Mouse (Mus musculus): ENCODE data around the gene Ism2. TPM values are rescaled to one million over a fixed set of nuclear protein-coding genes. Genes with fewer than 3 reads are reported as not detected.
"Not testable (repeated sequence)": the region's sequence is repeated elsewhere in the genome, so short reads cannot be mapped to it uniquely, and the experiment has no call there.

Gene Ism2
- polyA plus RNA-seq, 1 experiment = 0.32 TPM

DNA sequence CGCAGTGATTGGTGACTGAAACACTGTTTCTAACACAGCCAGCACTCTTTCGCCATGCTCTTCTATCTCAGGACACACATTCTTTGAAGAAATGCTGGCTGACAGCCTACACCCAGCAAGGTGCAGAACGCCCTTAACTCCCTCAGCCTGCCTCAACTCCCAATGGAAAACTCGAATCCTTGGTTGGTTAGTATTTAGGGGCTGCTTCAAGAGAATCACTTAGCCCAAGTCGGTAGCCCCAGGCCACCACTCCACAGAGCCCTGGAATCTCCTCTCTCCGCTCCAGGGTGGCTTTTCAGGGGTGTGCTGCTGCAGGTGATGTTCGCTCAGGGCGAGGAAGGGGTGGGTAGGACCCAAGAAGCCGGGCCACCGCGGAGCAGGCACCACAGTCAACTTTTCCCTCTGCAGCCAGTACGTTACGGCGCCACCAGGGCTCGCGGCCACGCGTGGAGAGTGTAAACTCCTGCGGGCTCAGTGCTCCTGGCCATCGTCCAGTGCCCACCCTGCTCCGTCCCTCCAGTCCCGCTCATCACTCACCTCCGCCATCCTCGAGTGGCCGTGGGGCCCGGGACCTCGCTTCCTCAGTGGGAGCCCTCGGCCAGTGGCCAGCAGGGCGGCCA is 358 bp downstream of the Ism2 start:
- WGBS = 12% methylated on average over 29 of the region's 29 CpGs
- no peak for DNase-seq (ENCODE audit: low read depth, low spot score)

- no peak for DNase-seq (ENCODE audit: low read depth, low spot score)
- 75% methylated on average over 6 of the region's 6 CpGs for WGBS
Observed at GRCm38 (mm10) chr12:87293934-87294333, 5.6 kb downstream of the Ism2 start.

DNA sequence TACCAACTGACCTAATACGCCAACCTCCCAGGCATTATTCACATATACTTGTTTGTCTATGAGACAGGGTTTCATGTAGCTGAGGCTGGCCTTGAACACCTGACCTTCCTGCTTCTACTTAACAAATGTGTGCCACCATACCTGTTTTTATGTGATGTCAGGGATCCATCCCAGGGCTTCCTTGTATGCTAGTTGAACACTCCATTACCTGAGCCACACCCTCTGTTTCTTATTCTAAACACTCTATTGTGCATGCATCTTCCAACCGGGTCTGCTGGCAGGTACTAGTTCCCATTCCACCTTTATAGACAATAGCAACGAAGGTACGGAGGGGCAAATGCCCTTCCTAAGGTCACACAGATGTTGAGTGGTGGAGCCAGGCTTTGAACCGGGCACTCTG is 10.4 kb downstream of the Ism2 start:
- WGBS = 89% methylated on average over 5 of the region's 5 CpGs
- DNase-seq (ENCODE audit: low read depth, low spot score) = no peak

DNA sequence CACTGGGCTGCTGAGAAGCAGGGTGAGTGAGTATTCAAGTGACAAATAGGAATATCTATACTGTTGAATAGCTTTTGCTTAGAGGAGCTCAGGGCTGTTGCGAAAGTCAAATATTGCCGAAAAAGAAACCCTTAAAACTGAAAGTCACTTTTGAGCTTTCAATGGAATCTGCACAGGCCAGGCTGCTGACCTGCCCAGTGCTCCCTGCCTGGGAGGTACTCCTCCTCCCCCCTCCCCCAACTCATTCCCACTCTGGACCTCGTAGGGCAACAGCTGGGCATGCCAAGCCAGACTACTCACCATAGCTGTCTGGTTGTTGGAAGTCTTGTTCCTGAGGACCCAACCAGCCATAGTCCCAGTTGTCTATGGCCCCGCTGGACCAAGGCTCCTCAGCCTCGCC is 14.8 kb downstream of the Ism2 start:
- WGBS = 68% methylated on average over 5 of the region's 5 CpGs
- no peak for DNase-seq (ENCODE audit: low read depth, low spot score)

GRCm38 (mm10) chr12:87284268-87284667 is 15.2 kb downstream of the Ism2 start:
- 61% methylated on average over 4 of the region's 4 CpGs for WGBS

GRCm38 (mm10) chr12:87283706-87284105 is 15.8 kb downstream of the Ism2 start:
- WGBS = 88% methylated on average over 7 of the region's 7 CpGs
- no peak for DNase-seq (ENCODE audit: low read depth, low spot score)

More at GRCm38 (mm10) chr12:87284268-87284667, 15.2 kb downstream of the Ism2 start:
- DNase-seq (ENCODE audit: low read depth, low spot score) = no peak

- DNase-seq (ENCODE audit: low read depth, low spot score) = no peak
- 92% methylated on average over 4 of the region's 4 CpGs for WGBS
Observed at GRCm38 (mm10) chr12:87282743-87283142, 16.8 kb downstream of the Ism2 start.

GRCm38 (mm10) chr12:87281766-87282165 is 17.7 kb downstream of the Ism2 start:
- WGBS = 54% methylated on average over 1 of the region's 1 CpGs

GRCm38 (mm10) chr12:87279879-87280278 is 19.6 kb downstream of the Ism2 start:
- WGBS = 63% methylated on average over 14 of the region's 14 CpGs
- no peak for DNase-seq (ENCODE audit: low read depth, low spot score)

More at GRCm38 (mm10) chr12:87281766-87282165, 17.7 kb downstream of the Ism2 start:
- no peak for DNase-seq (ENCODE audit: low read depth, low spot score)

DNA sequence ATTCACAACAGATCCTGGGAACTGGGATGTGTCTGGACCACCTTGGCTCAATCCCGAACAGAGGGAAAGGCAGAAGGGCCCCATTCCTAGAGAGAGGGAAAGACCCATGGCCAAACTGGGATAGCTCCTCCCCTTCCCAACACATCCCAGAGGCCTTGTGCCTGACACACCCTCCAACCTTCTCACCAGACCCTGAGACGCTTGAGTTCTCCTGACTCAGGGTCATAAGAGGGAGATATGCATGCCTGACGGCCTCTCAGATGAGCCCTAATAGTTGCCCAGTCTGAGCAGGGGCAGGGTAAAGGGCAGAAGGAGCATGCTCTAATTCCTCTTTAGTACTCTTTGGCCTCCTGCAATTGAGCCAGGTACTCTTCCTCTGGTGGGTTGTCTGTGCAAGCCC is 20.2 kb downstream of the Ism2 start:
- 61% methylated on average over 3 of the region's 3 CpGs for WGBS

DNA sequence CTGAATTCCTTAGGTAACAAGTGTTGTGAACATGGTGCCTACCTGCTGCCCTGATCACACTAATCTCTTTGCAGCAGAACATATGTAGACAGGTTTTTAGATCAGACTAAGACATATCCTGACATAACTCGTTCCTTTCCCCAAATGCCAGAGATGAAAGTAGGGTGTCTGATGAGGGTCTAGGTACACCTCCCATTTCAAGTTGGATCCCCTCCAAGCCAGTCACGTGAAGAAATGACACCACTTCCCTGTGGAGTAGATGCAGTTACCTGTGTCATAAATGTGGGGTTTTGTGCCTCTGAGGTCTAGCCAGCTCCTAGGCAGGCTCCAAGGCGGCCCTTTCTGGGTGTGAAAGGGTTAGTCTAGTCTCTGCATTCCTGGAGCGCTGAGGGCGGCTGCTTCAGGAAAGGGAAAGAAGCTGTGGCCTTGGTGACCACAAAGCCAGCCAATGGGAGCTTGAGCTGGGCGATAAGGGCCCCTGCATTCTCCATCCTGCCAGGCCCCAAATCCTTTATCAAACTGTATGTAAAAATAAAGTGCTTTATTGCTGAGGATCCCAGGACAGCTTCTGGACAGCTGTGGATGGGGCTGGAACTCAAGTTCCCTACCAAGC is 21.3 kb downstream of the Ism2 start:
- 11% methylated on average over 6 of the region's 6 CpGs for WGBS
- no peak for DNase-seq (ENCODE audit: low read depth, low spot score)

More for the DNA sequence above, 20.2 kb downstream of the Ism2 start:
- DNase-seq (ENCODE audit: low read depth, low spot score) = no peak

GRCm38 (mm10) chr12:87277251-87277650 is 22.3 kb downstream of the Ism2 start:
- 93% methylated on average over 4 of the region's 4 CpGs for WGBS
- DNase-seq (ENCODE audit: low read depth, low spot score) = not testable (repeated sequence)

DNA sequence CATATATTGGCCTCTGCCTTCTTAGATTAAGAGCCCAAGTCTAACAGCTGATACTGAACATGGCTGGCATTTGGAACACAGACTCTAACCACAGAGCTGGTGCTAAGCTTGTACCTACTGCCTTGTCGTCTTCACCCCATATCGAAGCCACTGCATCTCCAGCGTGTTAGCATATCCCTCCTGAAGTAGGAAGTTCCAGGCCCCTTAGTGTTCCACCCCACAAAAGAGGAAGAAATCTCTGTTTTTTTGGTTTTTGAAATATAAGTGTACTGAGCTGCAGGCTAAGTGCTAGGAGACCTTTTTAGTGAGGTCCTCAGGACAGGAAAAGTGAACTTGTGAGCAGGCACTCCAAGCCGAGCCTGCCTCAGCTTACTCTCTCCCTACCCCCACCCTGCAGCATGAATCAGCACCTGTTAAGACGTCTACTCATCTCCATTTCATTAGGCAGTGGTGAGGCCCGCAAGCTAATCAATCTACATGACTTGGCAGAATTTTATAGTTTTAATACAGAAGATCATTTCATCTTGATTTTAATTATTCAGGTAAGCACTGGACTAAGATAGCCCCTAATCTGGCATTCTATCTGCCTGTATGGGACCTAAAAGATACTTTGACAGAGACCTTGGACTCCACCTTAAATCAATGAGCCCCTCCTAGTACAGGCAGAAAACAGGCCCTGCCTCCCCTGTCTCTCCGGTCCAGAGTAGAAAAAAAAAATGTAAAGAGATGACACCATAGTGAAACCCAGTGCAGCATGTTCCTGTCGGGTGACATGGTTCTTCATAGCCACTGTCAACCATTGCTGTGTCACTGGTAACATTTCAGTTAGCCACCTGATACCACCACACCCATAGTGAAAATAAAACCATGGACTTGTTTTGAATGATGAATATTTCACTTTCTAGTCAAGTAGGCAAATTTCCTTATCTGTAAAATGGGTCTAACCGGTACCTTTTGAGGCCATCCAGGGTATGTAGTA is 24.4 kb downstream of the Ism2 start:
- DNase-seq (ENCODE audit: low read depth, low spot score) = no peak
- WGBS = 80% methylated on average over 9 of the region's 9 CpGs

DNA sequence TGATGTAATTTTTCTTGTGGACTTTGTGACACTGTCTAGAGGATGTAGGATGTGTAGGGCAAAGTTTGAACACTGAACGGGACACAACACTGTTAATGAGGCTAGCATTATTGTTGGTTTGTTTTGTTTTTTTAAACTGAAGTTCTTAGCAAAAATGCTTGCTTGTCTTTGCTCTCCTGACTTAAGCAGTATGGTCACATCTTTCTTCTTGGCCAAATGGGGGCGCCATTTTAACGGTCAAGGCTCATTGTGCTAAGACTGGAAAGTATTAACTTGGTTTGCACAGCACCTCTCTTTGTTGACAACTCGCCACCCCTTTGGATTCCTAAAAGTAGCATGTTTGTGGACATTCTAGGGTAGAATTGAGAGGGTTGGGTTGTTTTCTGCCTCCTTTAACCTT is 31.8 kb downstream of the Ism2 start:
- WGBS = 16% methylated on average over 4 of the region's 4 CpGs
- no peak for DNase-seq (ENCODE audit: low read depth, low spot score)

DNA sequence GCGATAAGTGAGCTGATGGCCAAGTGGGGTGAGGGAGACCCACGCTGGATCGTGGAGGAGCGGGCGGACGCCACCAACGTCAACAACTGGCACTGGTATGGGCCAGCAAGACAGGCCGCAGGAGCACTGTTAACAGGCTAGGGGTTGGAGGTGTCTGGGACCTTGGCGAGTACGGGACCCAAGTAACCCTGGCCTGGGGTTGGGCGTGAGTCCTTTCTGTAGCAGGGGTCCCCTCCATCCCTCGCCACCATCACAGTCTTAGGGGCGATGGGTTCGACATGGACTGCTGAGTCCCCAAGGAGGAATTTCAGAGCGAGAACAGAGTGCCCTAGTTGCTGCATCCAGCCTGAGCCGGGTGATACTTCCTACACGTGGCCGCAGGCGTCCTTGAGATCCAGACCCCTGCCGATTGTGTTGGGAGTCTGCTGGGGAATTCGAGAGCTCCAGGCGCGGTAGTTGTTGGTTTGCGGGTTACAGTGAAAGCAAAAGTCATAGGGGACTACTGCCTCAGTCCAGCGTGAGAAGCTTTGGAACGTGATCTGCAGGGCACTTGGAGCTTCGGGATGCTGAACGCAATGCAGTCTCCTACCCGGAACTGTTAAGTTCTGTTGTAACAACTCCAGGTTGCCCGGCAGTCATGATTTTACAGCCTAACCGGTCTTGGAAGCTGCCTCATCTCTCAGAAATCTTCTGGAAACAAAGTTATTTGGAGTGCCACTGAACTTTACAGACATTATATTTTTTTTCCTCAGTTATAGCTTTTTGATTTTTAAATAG is 32.5 kb downstream of the Ism2 start:
- DNase-seq (ENCODE audit: low read depth, low spot score) = peak; percentile 28
- WGBS = under 1% methylated on average over 31 of the region's 31 CpGs

DNA sequence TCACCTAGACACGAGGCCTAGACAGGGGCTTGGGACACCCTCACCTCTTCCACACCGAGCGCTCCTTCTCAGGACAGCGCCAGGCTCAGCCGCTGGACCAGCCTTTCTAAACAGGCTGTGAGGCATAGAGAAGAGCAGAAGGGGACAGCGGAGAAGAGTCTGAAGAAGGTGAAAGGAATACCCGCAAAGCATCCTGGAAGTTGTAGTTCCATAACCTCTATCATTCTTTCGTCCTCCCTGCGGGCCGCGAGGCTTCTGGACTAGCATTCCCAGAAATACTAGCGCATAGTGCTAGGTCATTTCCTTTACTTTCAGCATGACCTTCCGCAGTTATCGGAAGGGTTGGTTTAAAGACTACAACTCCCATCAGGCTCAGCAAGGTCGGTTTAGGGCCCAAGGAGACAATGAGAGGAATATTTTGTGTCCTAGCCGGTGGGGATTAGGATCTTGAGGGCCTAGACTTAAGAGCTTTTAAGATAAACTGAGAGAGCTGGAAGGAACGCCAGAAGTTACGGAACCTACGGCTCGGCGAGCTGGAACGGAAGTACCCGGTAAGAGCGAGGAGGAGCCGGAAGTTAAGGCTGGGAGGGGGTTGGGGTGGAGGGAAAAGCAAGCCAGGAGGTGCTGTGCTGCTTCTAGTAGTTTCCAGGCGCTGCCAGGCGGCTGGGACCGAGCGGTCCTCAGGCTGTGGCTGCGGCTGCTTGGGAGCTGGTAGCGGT is 33.2 kb downstream of the Ism2 start, which contains the start of the genes Vipas39 and Ahsa1:
TSS of gene Vipas39 (minus strand) at position 149 of the 719 bp plus-strand sequence.
TSS of gene Ahsa1 (plus strand) at position 372 of the 719 bp plus-strand sequence.
- WGBS = under 1% methylated on average over 31 of the region's 31 CpGs
- DNase-seq (ENCODE audit: low read depth, low spot score) = peak; percentile 95

DNA sequence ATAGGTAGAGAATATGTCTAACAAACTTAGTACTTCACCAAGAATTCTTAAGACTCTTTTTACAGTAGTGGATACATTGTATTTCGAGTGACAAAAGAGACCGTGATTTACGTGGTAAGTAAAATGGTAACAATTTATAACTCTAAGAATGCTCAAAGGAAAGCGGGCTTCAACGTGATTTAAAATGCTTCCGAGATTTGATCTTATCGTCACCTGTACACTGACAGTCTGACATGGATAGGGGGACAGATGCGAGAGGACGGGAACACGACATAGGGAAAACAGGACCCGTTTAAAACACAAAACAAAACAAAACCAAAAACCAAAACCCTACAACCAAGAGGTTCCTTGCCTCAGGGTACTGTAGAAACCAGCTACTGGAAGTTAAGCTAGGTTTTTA is 34.1 kb downstream of the Ism2 start:
- 9% methylated on average over 11 of the region's 11 CpGs for whole genome bisulfite sequencing
- DNase-seq (ENCODE audit: low read depth, low spot score) = no peak

DNA sequence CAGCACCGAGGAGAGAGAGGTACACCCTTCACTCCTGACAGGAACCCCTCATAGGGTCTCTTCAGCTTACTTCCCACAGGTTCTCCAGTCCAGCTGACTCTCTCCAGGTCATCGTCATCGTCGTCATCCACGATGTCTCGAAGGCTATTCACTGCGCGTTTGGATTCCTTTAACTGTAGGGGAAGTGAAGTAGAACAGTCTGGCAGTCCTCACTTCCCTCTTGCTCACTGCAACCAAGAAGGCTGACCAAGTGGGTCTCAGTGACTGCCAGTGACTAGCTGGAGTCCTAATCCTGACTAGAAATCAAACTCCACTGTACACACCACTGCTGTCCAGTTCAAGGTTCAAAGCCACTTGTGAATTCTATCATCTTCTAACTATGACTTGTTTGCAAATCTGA is 38.9 kb downstream of the Ism2 start:
- DNase-seq (ENCODE audit: low read depth, low spot score) = no peak
- WGBS = 97% methylated on average over 8 of the region's 8 CpGs

DNA sequence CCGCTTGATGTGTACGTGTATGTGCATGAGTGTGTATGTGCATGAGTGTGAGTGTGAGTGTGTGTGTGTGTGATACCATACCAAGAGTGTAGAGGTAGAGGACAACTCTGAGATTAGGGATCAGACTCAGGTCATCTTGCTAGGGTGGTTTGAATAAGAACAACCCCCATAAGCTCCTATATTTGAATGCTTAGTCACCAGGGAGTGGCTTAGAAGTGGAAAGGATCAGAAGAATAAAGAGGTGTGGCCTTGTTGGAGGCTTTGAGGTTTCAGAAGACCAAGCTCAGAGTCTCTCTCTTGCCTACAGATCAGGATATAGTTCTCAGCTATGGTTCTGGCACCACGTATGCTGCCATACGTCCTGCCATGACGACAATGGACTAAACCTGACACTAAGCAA is 42.9 kb downstream of the Ism2 start:
- 92% methylated on average over 5 of the region's 5 CpGs for WGBS
- DNase-seq (ENCODE audit: low read depth, low spot score) = no peak

Data from large intestine, adult 2 months (tissue).